8 mouse cellular contexts compared by ENCODE assay signal in the genomic region with DNA sequence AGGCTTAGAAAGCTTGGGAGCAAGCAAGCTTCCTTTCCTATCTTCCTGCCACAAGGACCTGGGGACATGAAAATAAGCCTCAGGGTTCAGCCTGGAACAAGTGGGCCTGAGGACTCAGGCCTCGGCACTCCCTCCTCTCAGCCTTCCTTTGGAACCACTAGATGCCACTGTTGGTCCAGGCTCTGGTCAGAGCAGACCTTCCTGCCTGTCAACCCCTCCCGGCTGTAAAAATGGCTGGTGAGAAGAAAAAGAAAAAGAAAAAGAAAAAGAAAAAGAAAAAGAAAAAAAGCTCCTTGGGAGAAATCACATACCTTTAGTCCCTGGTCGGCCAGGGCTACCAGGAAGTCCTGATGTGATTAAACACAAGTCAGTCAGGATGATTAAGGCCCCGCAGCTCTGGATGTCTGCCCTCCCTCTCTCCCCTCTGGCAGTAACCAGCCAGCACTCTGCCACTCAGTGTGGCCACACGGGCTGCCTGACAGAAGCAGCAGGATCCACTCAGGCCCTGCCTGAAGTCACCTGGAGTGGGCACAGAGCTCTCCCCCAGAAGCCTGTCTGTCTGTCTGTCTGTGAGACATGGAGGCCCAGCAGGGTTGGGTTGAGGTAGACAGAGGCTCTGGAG. TPM values are rescaled to one million over a fixed set of nuclear protein-coding genes. Genes with fewer than 3 reads are reported as not detected.
A peak's percentile ranks its signal among the peaks of the same experiment; 100 is the strongest.
DNase-seq lines count a peak whose midpoint lies in the region; ATAC-seq and TF ChIP-seq lines count a peak whose summit lies in the region.

No protein-coding gene starts in this region.

- WGBS in liver, adult 2 months, result 51% methylated on average over 5 of the region's 5 CpGs
- 17% methylated on average over 5 of the region's 5 CpGs for WGBS in neural tube, embryonic 13.5 days

- H3K27ac ChIP-seq in liver, adult 2 months (replicated peaks; ENCODE audit: insufficient read depth, low read depth, low read length), result no peak overlapping the region
- 0 out of 2 replicates have a peak overlapping the region, but pooled peaks have one; percentile 10 for H3K27ac ChIP-seq in neural tube, embryonic 13.5 days (replicated peaks)

- peak; percentile 86 for ATAC-seq in neural tube, embryonic 13.5 days (ENCODE audit: low read depth)

- no peak overlapping the region for H3K4me3 ChIP-seq in liver, adult 2 months (ENCODE audit: insufficient read depth, low read depth, low read length)
- H3K4me3 ChIP-seq in neural tube, embryonic 13.5 days, result no peak overlapping the region

- no peaks in the 10 kb centered on the region for H3K27me3 ChIP-seq in liver, adult 2 months (ENCODE audit: control insufficient read depth, insufficient read depth, low read length)
- H3K27me3 ChIP-seq in neural tube, embryonic 13.5 days, result no peaks in the 10 kb centered on the region

- H3K36me3 ChIP-seq in liver, adult 2 months (ENCODE audit: control insufficient read depth, insufficient read depth, low read length), result no peaks in the 10 kb centered on the region
- no peaks in the 10 kb centered on the region for H3K36me3 ChIP-seq in neural tube, embryonic 13.5 days

- no peaks in the 10 kb centered on the region for H3K9me3 ChIP-seq in neural tube, embryonic 13.5 days

- H3K4me2 ChIP-seq in neural tube, embryonic 13.5 days, result no peak overlapping the region

- TF ChIP-seq POLR2A in liver, adult 2 months (IDR thresholded peaks at IDR 0.05; ENCODE audit: extremely low read depth, insufficient read depth, low read length), result no peak

- peak; percentile 68 for TF ChIP-seq CTCF in liver, adult 2 months (IDR thresholded peaks at IDR 0.05; ENCODE audit: low read depth, low read length)

- peak; percentile 76 for DNase-seq in urinary bladder, postnatal 14 days (ENCODE audit: low spot score)
- no peak for DNase-seq in urinary bladder, postnatal 10 days (ENCODE audit: low spot score)
- DNase-seq in embryo, embryonic 10.5 days (ENCODE audit: low spot score), result peak; percentile 77
- peak; percentile 38 for DNase-seq in heart, adult 8-10 months (ENCODE audit: low spot score)
- DNase-seq in kidney, adult 9 months, result peak; percentile 19
- DNase-seq in liver, adult 2 months (ENCODE audit: extremely low read depth, low read depth, low spot score), result no peak
- no peak for DNase-seq in c-Kit-positive CD71-positive TER-119-positive erythroid progenitor cells, embryonic 14.5 days (ENCODE audit: low spot score)

- no peaks in the 10 kb centered on the region for H3K4me1 ChIP-seq in liver, adult 2 months (ENCODE audit: control insufficient read depth, insufficient read depth, low read length)
- H3K4me1 ChIP-seq in neural tube, embryonic 13.5 days (replicated peaks), result peaks cover 12% of the 10 kb centered on the region

- no peak overlapping the region for H3K9ac ChIP-seq in liver, adult 2 months (ENCODE audit: low read depth, low read length)
- peak overlapping the region; percentile 49 for H3K9ac ChIP-seq in neural tube, embryonic 13.5 days

- no peaks in the 10 kb centered on the region for H3K79me2 ChIP-seq in liver, adult 2 months (ENCODE audit: control insufficient read depth, insufficient read depth, low read length)

RNA-seq across cellular contexts. Expression of gene Col17a1, which starts 32.9 kb away (rescaled TPM):
- total RNA-seq in heart, adult 8-10 months (2022), result not detected
- total RNA-seq in liver, adult 2 months (2014; rRNA removed), result 0.09 and 0.27 TPM in 2 replicates
- 0.12 and 0.27 TPM in 2 replicates for polyA plus RNA-seq in liver, adult 2 months (2012; rRNA removed)
- 0.22 and 0.44 TPM in 2 replicates for polyA plus RNA-seq in neural tube, embryonic 13.5 days (2015; fragmentation: Nextera tagmentation; extraction: Ambion mirVana)

Comparison
In these comparisons a context has a peak if more than half of its experiments do, and no peak if none do; other contexts are left out.
1. DNase-seq: peak in urinary bladder, postnatal 14 days (single experiment), embryo, embryonic 10.5 days (single experiment), heart, adult 8-10 months (single experiment) and kidney, adult 9 months (single experiment); none in urinary bladder, postnatal 10 days (single experiment), liver, adult 2 months (single experiment) and c-Kit-positive CD71-positive TER-119-positive erythroid progenitor cells, embryonic 14.5 days (single experiment).